Mouse (Mus musculus) hindbrain, embryonic 15.5 days (tissue): ENCODE data around the gene Unk. TPM values are rescaled to one million over a fixed set of nuclear protein-coding genes. Genes with fewer than 3 reads are reported as not detected.
A peak's percentile ranks its signal among the peaks of the same experiment; 100 is the strongest.

ENCODE experiments used
- ATAC-seq: fragments of 200-750 bp; cut with Nextera tagmentation; 2 replicates; pipeline ENCODE4 v1.8.0; 2017; ENCODE audit warnings: low read depth, moderate number of reproducible peaks, moderate TSS enrichment; ENCODE audit not compliant: low FRiP score
- H3K27ac ChIP-seq: fragments of 300-500 bp; sonication (generic); replicated peaks from 2 replicates; pipeline ENCODE4 v1.5.1; 2015; ENCODE audit warnings: mild to moderate bottlenecking, inconsistent platforms
- H3K27me3 ChIP-seq: fragments of 300-500 bp; sonication (generic); 2 replicates; pipeline ENCODE4 v1.6.1; 2015; ENCODE audit warnings: control low read depth, inconsistent platforms
- H3K36me3 ChIP-seq: fragments of 300-500 bp; sonication (generic); 2 replicates; pipeline ENCODE4 v1.6.1; 2015; ENCODE audit warnings: control low read depth, inconsistent platforms
- H3K4me1 ChIP-seq: fragments of 300-500 bp; sonication (generic); replicated peaks from 2 replicates; pipeline ENCODE4 v1.6.1; 2015; ENCODE audit warnings: control low read depth, inconsistent platforms
- H3K4me2 ChIP-seq: fragments of 300-500 bp; sonication (generic); 2 replicates; pipeline ENCODE4 v1.6.1; 2015; ENCODE audit warnings: moderate library complexity, mild to moderate bottlenecking, inconsistent platforms
- H3K4me3 ChIP-seq: fragments of 300-500 bp; sonication (generic); 2 replicates; pipeline ENCODE4 v1.5.1; 2015; ENCODE audit warnings: mild to moderate bottlenecking, inconsistent platforms
- H3K9ac ChIP-seq: fragments of 300-500 bp; sonication (generic); 2 replicates; pipeline ENCODE4 v1.6.1; 2015; ENCODE audit warnings: inconsistent platforms
- H3K9me3 ChIP-seq: fragments of 300-500 bp; sonication (generic); 2 replicates; pipeline ENCODE4 v1.6.1; 2016; ENCODE audit warnings: control low read depth, inconsistent platforms
- WGBS: fragments of 180-500 bp; shearing (Covaris S2); methylation state at CpG from one replicate; pipeline ENCODE4 v1.1.7; 2015; 5-methylcytosine and 5-hydroxymethylcytosine counted together
- polyA plus RNA-seq: library from polyadenylated mRNA; unstranded; fragments of >200 nt; fragmentation: Nextera tagmentation; extraction: Ambion mirVana; gene quantifications from 2 replicates; pipeline ENCODE4 v1.2.1, GENCODE M21; 2015

The Unk gene
- polyA plus RNA-seq, 1 experiment from 2014 or later: 37.0 TPM

- peak overlapping the region; percentile 100 for H3K4me3 ChIP-seq
- WGBS: under 1% methylated on average over 55 of the region's 57 CpGs
- H3K4me1 ChIP-seq: peaks cover 26% of the 10 kb centered on the region
- peak; percentile 60 for ATAC-seq
- H3K36me3 ChIP-seq: peaks cover 19% of the 10 kb centered on the region
- H3K4me2 ChIP-seq: peak overlapping the region; percentile 83
- peak overlapping the region; percentile 100 for H3K9ac ChIP-seq
- H3K27ac ChIP-seq: peak overlapping the region; percentile 100
- no peaks in the 10 kb centered on the region for H3K27me3 ChIP-seq
- no peaks in the 10 kb centered on the region for H3K9me3 ChIP-seq
These were observed 6.3 kb upstream of the Unk start for GRCm38 (mm10) chr11:116023771-116024355.

GRCm38 (mm10) chr11:116024356-116024808 lies 5.7 kb upstream of the Unk start:
- peak overlapping the region; percentile 100 for H3K4me3 ChIP-seq
- H3K4me2 ChIP-seq: peak overlapping the region; percentile 83; the same call in 1 of the 2 replicates
- H3K9me3 ChIP-seq: no peaks in the 10 kb centered on the region
- H3K36me3 ChIP-seq: peaks cover 19% of the 10 kb centered on the region
- under 1% methylated on average over 37 of the region's 37 CpGs for WGBS
- H3K9ac ChIP-seq: peak overlapping the region; percentile 100
- peak; percentile 97 for ATAC-seq
- H3K4me1 ChIP-seq: peaks cover 27% of the 10 kb centered on the region
- no peaks in the 10 kb centered on the region for H3K27me3 ChIP-seq
- peak overlapping the region; percentile 100 for H3K27ac ChIP-seq

- 90% methylated on average over 3 of the region's 3 CpGs for WGBS
- no peak overlapping the region for H3K4me2 ChIP-seq
- peaks cover 26% of the 10 kb centered on the region for H3K4me1 ChIP-seq
- no peak overlapping the region for H3K4me3 ChIP-seq
- no peaks in the 10 kb centered on the region for H3K27me3 ChIP-seq
- ATAC-seq: no peak
- no peaks in the 10 kb centered on the region for H3K9me3 ChIP-seq
- H3K36me3 ChIP-seq: peaks cover 15% of the 10 kb centered on the region
- H3K27ac ChIP-seq: peak overlapping the region; percentile 71
- H3K9ac ChIP-seq: no peak overlapping the region
These were observed 4.9 kb upstream of the Unk start for GRCm38 (mm10) chr11:116025056-116025845.

- no peak within 1 kb of the TSS for H3K4me3 ChIP-seq
- no peak for ATAC-seq
- H3K27ac ChIP-seq: no peak within 1 kb of the TSS
- H3K27me3 ChIP-seq: no peaks in the 10 kb centered on the region
- no peaks in the 10 kb centered on the region for H3K36me3 ChIP-seq
- no peak within 1 kb of the TSS for H3K4me2 ChIP-seq
- H3K9me3 ChIP-seq: no peaks in the 10 kb centered on the region
- H3K9ac ChIP-seq: no peak within 1 kb of the TSS
- 77% methylated on average over 4 of the region's 4 CpGs for WGBS
- peaks cover 25% of the 10 kb centered on the region for H3K4me1 ChIP-seq
These were observed 2.4 kb upstream of the Unk start, which contains the start of gene H3f3b for GRCm38 (mm10) chr11:116027756-116028155. TSS of gene H3f3b (minus strand) at chr11:116027962.

GRCm38 (mm10) chr11:116028177-116028865 lies 1.8 kb upstream of the Unk start:
- no peak overlapping the region for H3K9ac ChIP-seq
- H3K9me3 ChIP-seq: no peaks in the 10 kb centered on the region
- no peak overlapping the region for H3K4me2 ChIP-seq
- WGBS: 79% methylated on average over 9 of the region's 9 CpGs
- peaks cover 29% of the 10 kb centered on the region for H3K4me1 ChIP-seq
- no peak overlapping the region for H3K4me3 ChIP-seq
- ATAC-seq: no peak
- no peaks in the 10 kb centered on the region for H3K36me3 ChIP-seq
- H3K27ac ChIP-seq: no peak overlapping the region
- no peaks in the 10 kb centered on the region for H3K27me3 ChIP-seq

GRCm38 (mm10) chr11:116029086-116029865 lies 846 bp upstream of the Unk start:
- ATAC-seq: no peak
- H3K4me3 ChIP-seq: peak overlapping the region; percentile 63
- 81% methylated on average over 6 of the region's 6 CpGs for WGBS
- no peaks in the 10 kb centered on the region for H3K9me3 ChIP-seq
- no peaks in the 10 kb centered on the region for H3K36me3 ChIP-seq
- peak overlapping the region; percentile 49 for H3K9ac ChIP-seq
- H3K27ac ChIP-seq: peak overlapping the region; percentile 100
- H3K4me1 ChIP-seq: peaks cover 29% of the 10 kb centered on the region
- H3K4me2 ChIP-seq: peak overlapping the region; percentile 76
- H3K27me3 ChIP-seq: no peaks in the 10 kb centered on the region

GRCm38 (mm10) chr11:116030898-116031845 lies 1.1 kb downstream of the Unk start:
- Histone ChIP-seq H3K27me3 (no peaks in the 10 kb centered on the region), H3K4me2 (peak overlapping the region; percentile 76), H3K4me3 (peak overlapping the region; percentile 63), H3K36me3 (peaks cover 4% of the 10 kb centered on the region; the same call in 1 of the 2 replicates), H3K27ac (peak overlapping the region; percentile 100), H3K4me1 (peaks cover 27% of the 10 kb centered on the region), H3K9me3 (no peaks in the 10 kb centered on the region), H3K9ac (peak overlapping the region; percentile 88)
- ATAC-seq: peak; percentile 35
- WGBS: 24% methylated on average over 14 of the region's 14 CpGs

- Histone ChIP-seq H3K9me3 (no peaks in the 10 kb centered on the region), H3K27me3 (no peaks in the 10 kb centered on the region), H3K36me3 (peaks cover 10% of the 10 kb centered on the region; the same call in 1 of the 2 replicates), H3K27ac (no peak overlapping the region), H3K4me1 (peaks cover 22% of the 10 kb centered on the region), H3K9ac (no peak overlapping the region), H3K4me3 (no peak overlapping the region), H3K4me2 (no peak overlapping the region)
- 94% methylated on average over 6 of the region's 6 CpGs for WGBS
- no peak for ATAC-seq
These were observed 4.5 kb downstream of the Unk start for GRCm38 (mm10) chr11:116034584-116034983.

- WGBS: 91% methylated on average over 3 of the region's 3 CpGs
- Histone ChIP-seq H3K4me2 (no peak overlapping the region), H3K9me3 (no peaks in the 10 kb centered on the region), H3K36me3 (peaks cover 17% of the 10 kb centered on the region; the same call in 1 of the 2 replicates), H3K27me3 (no peaks in the 10 kb centered on the region), H3K9ac (no peak overlapping the region), H3K4me3 (no peak overlapping the region), H3K4me1 (peaks cover 12% of the 10 kb centered on the region), H3K27ac (no peak overlapping the region)
- ATAC-seq: no peak
These were observed 6.5 kb downstream of the Unk start for GRCm38 (mm10) chr11:116036671-116037070.

GRCm38 (mm10) chr11:116037826-116038225 lies 7.7 kb downstream of the Unk start:
- no peak overlapping the region for H3K4me3 ChIP-seq
- ATAC-seq: no peak
- peaks cover 20% of the 10 kb centered on the region; the same call in 1 of the 2 replicates for H3K36me3 ChIP-seq
- WGBS: 94% methylated on average over 9 of the region's 9 CpGs
- H3K27ac ChIP-seq: no peak overlapping the region
- H3K4me2 ChIP-seq: no peak overlapping the region
- no peaks in the 10 kb centered on the region for H3K27me3 ChIP-seq
- no peak overlapping the region for H3K9ac ChIP-seq
- 0 out of 2 replicates have a peak, but pooled peaks cover 3% of the 10 kb centered on the region for H3K4me1 ChIP-seq
- no peaks in the 10 kb centered on the region for H3K9me3 ChIP-seq
